Mouse (Mus musculus): ENCODE measurements around the gene Olfr194. TPM values are rescaled to one million over a fixed set of nuclear protein-coding genes. Genes with fewer than 3 reads are reported as not detected.
"Not testable (repeated sequence)": the region's sequence is repeated elsewhere in the genome, so short reads cannot be mapped to it uniquely, and the experiment has no call there.

The Olfr194 gene
- not detected in 2 replicates for polyA plus RNA-seq (2015; fragmentation: Nextera tagmentation; extraction: Ambion mirVana)

- ATAC-seq (ENCODE audit: low FRiP score, low read depth) = no peak
These were observed at the start of gene Olfr194 for GRCm38 (mm10) chr16:59120969-59121368. TSS of gene Olfr194 (minus strand) at chr16:59121069.

DNA sequence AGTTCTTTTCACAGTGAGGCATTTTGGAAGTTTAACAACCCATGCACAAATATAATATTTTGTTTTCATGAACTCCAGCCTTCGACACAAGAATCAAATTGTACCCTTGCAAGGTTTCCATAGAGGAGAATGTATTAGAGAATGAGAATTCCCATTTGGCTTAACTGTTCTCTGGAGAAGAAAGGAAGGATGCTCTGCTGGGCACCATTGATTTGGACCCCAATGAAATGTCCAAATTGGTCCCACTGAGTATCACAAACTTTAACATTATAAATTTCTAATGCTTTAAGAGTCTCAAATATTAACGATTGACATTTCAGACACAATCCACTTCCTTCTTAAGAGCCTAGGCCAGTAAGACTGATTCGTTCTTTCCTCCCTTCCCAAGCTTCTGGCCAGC lies 49.5 kb upstream of the Olfr194 start, which contains the start of gene Olfr196:
Olfr196 (minus strand) TSS at position 101 of the 400 bp plus-strand sequence.
- Histone ChIP-seq H3K27me3 (no peaks in the 10 kb centered on the region), H3K36me3 (no peaks in the 10 kb centered on the region), H3K4me1 (no peaks in the 10 kb centered on the region), H3K9me3 (no peaks in the 10 kb centered on the region), H3K4me2 (replicated peaks) (no peak within 1 kb of the TSS), H3K9ac (no peak within 1 kb of the TSS), H3K27ac (no peak within 1 kb of the TSS), H3K4me3 (no peak within 1 kb of the TSS)
- 71% methylated on average over 3 of the region's 3 CpGs for WGBS
- no peak for ATAC-seq (ENCODE audit: low FRiP score, low read depth)

More at GRCm38 (mm10) chr16:59120969-59121368, at the start of gene Olfr194:
- H3K4me1 ChIP-seq = no peaks in the 10 kb centered on the region
- H3K36me3 ChIP-seq = no peaks in the 10 kb centered on the region
- no peak within 1 kb of the TSS for H3K27ac ChIP-seq
- H3K4me2 ChIP-seq (replicated peaks) = no peak within 1 kb of the TSS
- no peak within 1 kb of the TSS for H3K9ac ChIP-seq
- no peaks in the 10 kb centered on the region for H3K9me3 ChIP-seq
- H3K27me3 ChIP-seq = no peaks in the 10 kb centered on the region
- no peak within 1 kb of the TSS for H3K4me3 ChIP-seq

DNA sequence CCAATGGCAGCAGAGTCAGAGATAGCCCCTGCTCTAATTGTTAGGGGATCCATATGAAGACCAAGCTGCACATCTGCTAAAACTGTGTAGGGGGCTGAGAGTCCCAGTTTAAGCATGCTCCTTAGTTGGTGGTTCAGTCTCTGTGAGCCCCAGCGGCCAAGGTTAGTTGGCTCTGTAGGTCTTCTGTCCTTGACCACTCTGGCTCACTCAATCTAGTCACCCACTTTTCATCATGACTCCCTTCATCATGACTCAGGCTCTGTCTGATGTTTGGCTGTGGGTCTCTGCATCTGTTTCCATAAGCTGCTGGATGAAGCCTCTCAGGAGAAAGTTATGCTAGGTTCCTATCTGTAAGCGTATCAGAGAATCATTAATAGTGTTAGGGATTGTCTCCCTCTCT lies 31.1 kb upstream of the Olfr194 start:
- Histone ChIP-seq H3K4me2 (replicated peaks) (no peak overlapping the region), H3K9me3 (no peaks in the 10 kb centered on the region), H3K4me1 (no peaks in the 10 kb centered on the region), H3K27me3 (no peaks in the 10 kb centered on the region), H3K9ac (no peak overlapping the region), H3K27ac (no peak overlapping the region), H3K4me3 (no peak overlapping the region), H3K36me3 (no peaks in the 10 kb centered on the region)
- 85% methylated on average over 2 of the region's 2 CpGs for WGBS
- no peak for ATAC-seq (ENCODE audit: low FRiP score, low read depth)

DNA sequence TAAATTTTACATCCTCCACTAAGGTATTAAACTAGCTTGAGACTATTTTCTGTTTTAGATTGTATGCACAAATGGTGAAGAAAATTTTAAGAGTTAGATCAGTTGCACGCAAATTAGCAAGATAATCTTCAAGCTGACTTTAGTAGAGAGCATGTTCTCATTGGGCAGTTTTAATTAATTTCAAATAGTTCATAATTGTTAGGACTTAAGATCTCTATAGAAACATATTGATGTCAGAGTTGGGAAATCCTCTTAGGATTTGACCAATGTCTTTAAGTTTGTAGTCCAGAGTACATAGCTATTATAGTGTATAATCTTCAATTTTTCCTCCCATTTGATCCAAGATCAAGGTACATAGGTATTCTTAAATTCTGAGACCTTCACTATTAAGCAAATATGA lies 25.9 kb upstream of the Olfr194 start, which contains the start of gene Olfr195:
Olfr195 (plus strand) TSS at position 301 of the 400 bp plus-strand sequence.
- ATAC-seq (ENCODE audit: low FRiP score, low read depth) = no peak
- Histone ChIP-seq H3K36me3 (no peaks in the 10 kb centered on the region), H3K4me1 (no peaks in the 10 kb centered on the region), H3K9me3 (no peaks in the 10 kb centered on the region), H3K9ac (no peak within 1 kb of the TSS), H3K27ac (no peak within 1 kb of the TSS), H3K4me2 (replicated peaks) (no peak within 1 kb of the TSS), H3K4me3 (no peak within 1 kb of the TSS), H3K27me3 (no peaks in the 10 kb centered on the region)
- WGBS = 82% methylated on average over 1 of the region's 1 CpGs

DNA sequence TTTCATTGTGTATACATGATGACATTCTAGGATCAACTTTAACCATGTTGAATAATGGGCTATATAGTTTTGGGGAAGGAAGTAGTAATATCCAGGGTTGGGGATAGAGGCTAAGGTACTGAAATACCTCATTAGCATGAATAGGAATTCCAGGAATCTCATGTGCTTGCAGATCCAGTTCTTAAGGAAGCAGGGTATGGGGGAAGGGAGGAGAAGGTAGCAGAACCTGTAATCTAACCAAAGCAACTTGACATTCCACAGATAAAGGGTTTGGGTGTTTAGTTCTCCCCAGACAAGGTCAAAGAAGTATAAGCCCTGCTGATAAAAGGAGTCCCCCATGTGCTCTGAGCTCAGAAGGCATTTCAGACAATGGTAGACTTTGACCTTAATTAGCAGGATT lies 20.2 kb upstream of the Olfr194 start:
- Histone ChIP-seq H3K4me1 (no peaks in the 10 kb centered on the region), H3K9ac (no peak overlapping the region), H3K9me3 (no peaks in the 10 kb centered on the region), H3K4me2 (replicated peaks) (no peak overlapping the region), H3K4me3 (no peak overlapping the region), H3K27ac (no peak overlapping the region), H3K36me3 (no peaks in the 10 kb centered on the region), H3K27me3 (no peaks in the 10 kb centered on the region)
- ATAC-seq (ENCODE audit: low FRiP score, low read depth) = no peak

- no peak for ATAC-seq (ENCODE audit: low FRiP score, low read depth)
- 89% methylated on average over 1 of the region's 1 CpGs for WGBS
These were observed 9.9 kb upstream of the Olfr194 start for GRCm38 (mm10) chr16:59130740-59131139.

GRCm38 (mm10) chr16:59111781-59112180 lies 9.1 kb downstream of the Olfr194 start, which contains the start of gene Olfr193:
TSS of gene Olfr193 (minus strand) at chr16:59111881.
- no peaks in the 10 kb centered on the region for H3K27me3 ChIP-seq
- H3K9me3 ChIP-seq = no peaks in the 10 kb centered on the region
- no peak within 1 kb of the TSS for H3K9ac ChIP-seq
- H3K4me1 ChIP-seq = no peaks in the 10 kb centered on the region
- 95% methylated on average over 1 of the region's 1 CpGs for WGBS
- H3K4me3 ChIP-seq = no peak within 1 kb of the TSS
- no peak within 1 kb of the TSS for H3K27ac ChIP-seq
- H3K4me2 ChIP-seq (replicated peaks) = no peak within 1 kb of the TSS
- ATAC-seq (ENCODE audit: low FRiP score, low read depth) = no peak
- H3K36me3 ChIP-seq = no peaks in the 10 kb centered on the region

More at GRCm38 (mm10) chr16:59130740-59131139, 9.9 kb upstream of the Olfr194 start:
- H3K4me1 ChIP-seq = no peaks in the 10 kb centered on the region
- H3K27me3 ChIP-seq = no peaks in the 10 kb centered on the region
- H3K4me2 ChIP-seq (replicated peaks) = no peak overlapping the region
- H3K36me3 ChIP-seq = no peaks in the 10 kb centered on the region
- H3K27ac ChIP-seq = no peak overlapping the region
- no peak overlapping the region for H3K4me3 ChIP-seq
- H3K9me3 ChIP-seq = no peaks in the 10 kb centered on the region
- H3K9ac ChIP-seq = no peak overlapping the region

DNA sequence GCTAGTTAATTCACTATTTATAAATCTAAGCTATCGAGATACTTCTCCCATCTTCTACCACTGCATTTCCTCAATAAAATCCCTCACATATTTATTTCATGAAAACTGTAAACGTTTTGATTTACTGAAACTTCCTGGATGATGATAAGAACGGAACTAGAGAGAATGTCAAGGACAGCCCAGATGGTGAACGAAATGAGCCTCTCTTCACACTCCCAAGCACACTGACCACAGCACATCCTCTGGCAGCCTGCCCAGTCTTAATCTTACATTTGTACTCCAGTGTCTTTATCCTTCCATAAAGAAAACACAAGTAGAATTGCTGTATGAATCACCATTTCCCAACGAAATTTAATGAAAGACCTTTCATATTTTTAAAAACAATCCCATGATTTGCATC lies 12.3 kb downstream of the Olfr194 start:
- not testable (repeated sequence) for H3K9me3 ChIP-seq; H3K4me3 ChIP-seq; H3K9ac ChIP-seq; H3K4me2 ChIP-seq (replicated peaks); H3K4me1 ChIP-seq; H3K27ac ChIP-seq; ATAC-seq (ENCODE audit: low FRiP score, low read depth); H3K36me3 ChIP-seq; H3K27me3 ChIP-seq
- 71% methylated on average over 5 of the region's 5 CpGs for whole genome bisulfite sequencing

- 83% methylated on average over 2 of the region's 2 CpGs for WGBS
- no peak for ATAC-seq (ENCODE audit: low FRiP score, low read depth)
- H3K27ac ChIP-seq = no peak overlapping the region
- H3K27me3 ChIP-seq = no peaks in the 10 kb centered on the region
- H3K9me3 ChIP-seq = no peaks in the 10 kb centered on the region
- H3K4me2 ChIP-seq (replicated peaks) = no peak overlapping the region
- H3K4me3 ChIP-seq = no peak overlapping the region
- H3K4me1 ChIP-seq = no peaks in the 10 kb centered on the region
- H3K36me3 ChIP-seq = no peaks in the 10 kb centered on the region
- H3K9ac ChIP-seq = no peak overlapping the region
These were observed 15.6 kb downstream of the Olfr194 start for GRCm38 (mm10) chr16:59105312-59105711.

GRCm38 (mm10) chr16:59089722-59090121 lies 31.1 kb downstream of the Olfr194 start, which contains the start of gene Olfr191:
TSS of gene Olfr191 (minus strand) at chr16:59089822.
- not testable (repeated sequence) for H3K36me3 ChIP-seq; H3K27me3 ChIP-seq; ATAC-seq (ENCODE audit: low FRiP score, low read depth)

GRCm38 (mm10) chr16:59081113-59081512 lies 39.8 kb downstream of the Olfr194 start:
- 74% methylated on average over 2 of the region's 2 CpGs for WGBS
- not testable (repeated sequence) for H3K4me1 ChIP-seq, H3K27me3 ChIP-seq

More at GRCm38 (mm10) chr16:59089722-59090121, 31.1 kb downstream of the Olfr194 start, which contains the start of gene Olfr191:
- not testable (repeated sequence) for H3K9ac ChIP-seq; H3K27ac ChIP-seq; H3K4me3 ChIP-seq; H3K4me1 ChIP-seq; H3K4me2 ChIP-seq (replicated peaks); H3K9me3 ChIP-seq
- WGBS = 67% methylated on average over 1 of the region's 1 CpGs

DNA sequence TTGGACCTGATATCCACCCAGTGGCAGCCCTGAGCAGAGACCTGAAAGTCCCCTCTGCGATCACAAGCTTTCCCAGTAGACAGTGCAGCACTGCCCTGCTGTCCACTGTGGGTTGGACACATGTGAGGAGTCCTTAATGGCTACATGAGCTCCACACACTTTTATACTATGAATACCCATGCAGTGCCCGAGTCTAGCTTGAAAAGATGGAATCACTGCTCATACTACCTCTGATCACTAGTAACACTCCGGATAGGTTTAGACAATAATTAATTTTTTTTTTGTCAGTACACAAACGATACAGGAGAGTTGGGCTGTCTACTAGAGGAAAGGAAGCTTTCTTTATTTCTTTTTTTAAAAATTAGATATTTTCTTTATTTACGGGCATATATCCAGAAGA lies 43.0 kb downstream of the Olfr194 start, which contains the start of gene Olfr190:
Olfr190 (minus strand) TSS at position 101 of the 400 bp plus-strand sequence.
- 90% methylated on average over 5 of the region's 5 CpGs for WGBS
- no peaks in the 10 kb centered on the region for H3K9me3 ChIP-seq
- H3K4me2 ChIP-seq (replicated peaks) = no peak within 1 kb of the TSS
- H3K36me3 ChIP-seq = no peaks in the 10 kb centered on the region
- H3K4me3 ChIP-seq = no peak within 1 kb of the TSS
- no peak within 1 kb of the TSS for H3K27ac ChIP-seq
- ATAC-seq (ENCODE audit: low FRiP score, low read depth) = no peak
- no peak within 1 kb of the TSS for H3K9ac ChIP-seq
- no peaks in the 10 kb centered on the region for H3K4me1 ChIP-seq
- H3K27me3 ChIP-seq = no peaks in the 10 kb centered on the region

More at GRCm38 (mm10) chr16:59081113-59081512, 39.8 kb downstream of the Olfr194 start:
- H3K4me3 ChIP-seq; H3K9ac ChIP-seq; H3K4me2 ChIP-seq (replicated peaks); H3K9me3 ChIP-seq; H3K36me3 ChIP-seq; H3K27ac ChIP-seq; ATAC-seq (ENCODE audit: low FRiP score, low read depth): not testable (repeated sequence)

DNA sequence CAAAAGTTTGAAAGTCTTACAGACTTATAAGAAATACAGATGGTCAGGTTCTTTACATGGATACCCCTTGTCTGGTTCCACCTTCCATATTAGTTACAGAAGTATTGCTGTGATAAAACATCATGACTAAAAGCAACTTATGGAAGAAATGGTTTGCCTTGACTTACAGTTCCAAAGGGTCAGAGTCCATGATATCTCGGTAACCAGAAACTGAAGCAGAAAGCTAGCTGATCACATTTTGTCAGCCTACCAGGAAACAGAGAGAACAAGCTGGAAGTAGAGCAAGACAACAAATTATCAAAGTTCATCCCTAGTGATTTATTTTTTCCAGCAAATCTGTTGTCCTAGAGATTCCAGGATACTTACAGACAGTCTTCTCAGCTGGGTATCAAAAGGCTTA lies 47.3 kb downstream of the Olfr194 start:
- no peak overlapping the region for H3K27ac ChIP-seq
- no peak overlapping the region for H3K4me3 ChIP-seq
- H3K9ac ChIP-seq = no peak overlapping the region
- ATAC-seq (ENCODE audit: low FRiP score, low read depth) = no peak
- no peaks in the 10 kb centered on the region for H3K9me3 ChIP-seq
- no peaks in the 10 kb centered on the region for H3K4me1 ChIP-seq
- H3K4me2 ChIP-seq (replicated peaks) = no peak overlapping the region
- no peaks in the 10 kb centered on the region for H3K36me3 ChIP-seq
- no peaks in the 10 kb centered on the region for H3K27me3 ChIP-seq
- 90% methylated on average over 1 of the region's 1 CpGs for WGBS

All from limb, embryonic 13.5 days (tissue).